Mouse (Mus musculus) forebrain, embryonic 10.5 days (tissue): ENCODE measurements around the gene Cd2. TPM values are rescaled to one million over a fixed set of nuclear protein-coding genes. Genes with fewer than 3 reads are reported as not detected.

Source experiments
- DNase-seq: peaks from one replicate; pipeline ENCODE4 v3.0.0-alpha.2; 2017; ENCODE audit warnings: low spot score; ENCODE audit errors: extremely low spot score
- H3K27ac ChIP-seq: fragments of 300-500 bp; sonication (generic); 2 replicates; pipeline ENCODE4 v1.5.1; 2016; ENCODE audit warnings: mild to moderate bottlenecking
- H3K27me3 ChIP-seq: fragments of 300-500 bp; sonication (generic); 2 replicates; pipeline ENCODE4 v1.6.1; 2016; ENCODE audit warnings: mild to moderate bottlenecking; ENCODE audit not compliant: poor library complexity, severe bottlenecking
- H3K36me3 ChIP-seq: fragments of 300-500 bp; sonication (generic); replicated peaks from 2 replicates; pipeline ENCODE4 v1.6.1; 2016; ENCODE audit warnings: mild to moderate bottlenecking, moderate library complexity
- H3K4me1 ChIP-seq: fragments of 300-500 bp; sonication (generic); 2 replicates; pipeline ENCODE4 v1.6.1; 2016
- H3K4me3 ChIP-seq: fragments of 300-500 bp; sonication (generic); 2 replicates; pipeline ENCODE4 v1.5.1; 2016; ENCODE audit warnings: mild to moderate bottlenecking, moderate library complexity
- H3K9me3 ChIP-seq: fragments of 300-500 bp; sonication (generic); 2 replicates; pipeline ENCODE4 v1.6.1; 2016; ENCODE audit warnings: mild to moderate bottlenecking, moderate library complexity
- WGBS: fragments of 180-500 bp; shearing (Covaris S2); methylation state at CpG from one replicate; pipeline ENCODE4 v1.1.7; 2016; 5-methylcytosine and 5-hydroxymethylcytosine counted together
- polyA plus RNA-seq: library from polyadenylated mRNA; unstranded; fragments of >200 nt; fragmentation: Nextera tagmentation; extraction: Ambion mirVana; gene quantifications from 2 replicates; pipeline ENCODE4 v1.2.1, GENCODE M21; 2016

Cd2 gene
- polyA plus RNA-seq, 1 experiment from 2014 or later = not detected

DNA sequence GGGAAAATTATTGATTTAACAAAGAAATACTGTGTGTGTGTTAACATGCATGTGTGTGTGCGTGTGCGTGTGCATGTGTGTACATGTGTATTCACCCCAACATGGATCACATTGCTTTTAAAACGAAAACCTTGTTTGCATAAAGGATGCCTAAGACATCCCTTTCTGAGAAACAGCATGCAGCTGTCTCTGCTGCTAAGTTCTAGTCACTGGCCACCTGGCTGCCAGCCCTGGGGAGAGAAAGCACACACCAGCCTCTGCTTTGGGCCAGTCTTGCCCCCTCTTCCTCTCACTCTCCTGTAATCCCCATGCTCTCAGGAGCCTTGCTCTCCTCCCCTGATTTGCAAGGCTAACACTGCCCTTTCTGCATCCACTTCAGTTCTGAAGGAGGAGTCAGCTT, 1.7 kb upstream of the Cd2 start:
- Histone ChIP-seq H3K27me3 (peaks cover under 1% of the 10 kb centered on the region; the same call in 1 of the 2 replicates), H3K36me3 (no peaks in the 10 kb centered on the region), H3K9me3 (no peaks in the 10 kb centered on the region), H3K27ac (no peak overlapping the region), H3K4me3 (no peak overlapping the region), H3K4me1 (no peaks in the 10 kb centered on the region)
- 88% methylated on average over 3 of the region's 3 CpGs for WGBS
- DNase-seq = no peak

DNA sequence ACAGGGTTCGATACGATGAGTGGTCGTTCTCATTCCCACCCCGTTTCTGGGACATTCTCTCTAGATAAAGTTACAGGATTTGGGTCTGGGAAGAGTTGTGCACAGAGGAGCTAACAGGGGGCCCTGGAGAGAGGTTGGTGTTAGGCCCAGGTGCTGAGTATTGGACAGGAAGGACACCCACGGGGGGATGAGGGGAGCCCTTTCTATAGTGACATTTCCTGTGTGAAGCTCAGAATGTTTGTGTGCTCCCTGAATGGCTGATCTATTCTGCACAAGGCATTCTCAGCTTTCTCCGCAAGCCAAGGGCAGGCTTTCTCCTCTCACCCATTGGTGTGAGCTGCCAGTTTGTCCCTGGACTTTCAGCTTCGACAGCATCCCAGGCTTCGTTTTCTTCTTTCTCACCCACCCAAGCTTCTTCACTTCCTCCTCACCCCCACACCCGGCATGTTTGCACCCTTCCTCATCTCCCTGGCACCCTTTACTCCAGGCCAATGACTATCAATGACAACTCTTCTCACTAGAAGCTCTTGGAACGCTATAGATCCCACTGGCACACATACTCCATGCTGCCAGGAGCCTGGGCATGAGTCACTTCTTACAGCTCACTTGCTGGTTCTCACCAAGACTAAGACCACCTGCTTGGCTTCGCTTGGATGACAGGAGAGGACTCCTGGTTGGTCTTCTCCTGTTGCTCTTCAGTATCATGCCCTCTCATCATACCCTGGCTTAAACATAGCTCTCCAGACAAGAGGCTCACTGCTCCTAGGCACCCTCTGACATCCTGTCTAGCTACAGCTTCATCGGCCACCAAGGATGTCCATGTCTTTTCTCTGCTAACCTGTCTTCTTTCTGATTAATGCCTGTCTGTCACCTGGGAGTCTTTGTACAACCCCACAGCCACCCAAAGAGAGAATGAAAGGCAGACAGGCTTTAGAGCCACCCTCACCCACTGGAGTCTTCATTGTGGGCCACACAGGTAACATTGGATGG, 1.1 kb downstream of the Cd2 start:
- no peaks in the 10 kb centered on the region for H3K9me3 ChIP-seq
- H3K4me1 ChIP-seq = no peaks in the 10 kb centered on the region
- no peak overlapping the region for H3K27ac ChIP-seq
- H3K4me3 ChIP-seq = no peak overlapping the region
- 90% methylated on average over 12 of the region's 12 CpGs for WGBS
- DNase-seq = no peak
- H3K27me3 ChIP-seq = no peaks in the 10 kb centered on the region
- H3K36me3 ChIP-seq = no peaks in the 10 kb centered on the region

DNA sequence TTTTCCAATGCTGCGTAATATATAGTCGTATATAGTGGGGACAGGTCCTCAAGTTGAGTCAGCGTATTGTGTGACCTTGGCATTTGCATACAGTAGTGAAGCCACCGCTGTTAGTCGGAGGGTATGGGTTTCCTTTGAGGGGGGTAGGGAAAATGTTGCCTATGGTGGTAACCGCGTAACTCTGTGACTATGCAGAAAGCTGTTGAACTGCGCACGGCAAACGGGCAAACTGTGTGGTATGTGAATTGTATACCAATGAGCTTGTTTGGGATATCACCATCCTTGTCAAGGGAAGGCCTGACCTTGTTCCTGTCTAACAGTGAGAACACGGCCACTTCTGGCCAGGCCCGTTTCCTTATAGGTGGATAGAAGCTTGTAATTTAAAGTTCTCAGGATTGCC, 1.9 kb downstream of the Cd2 start:
- Histone ChIP-seq H3K27ac (no peak overlapping the region), H3K4me1 (peaks cover 6% of the 10 kb centered on the region), H3K27me3 (no peaks in the 10 kb centered on the region), H3K4me3 (no peak overlapping the region), H3K36me3 (no peaks in the 10 kb centered on the region), H3K9me3 (no peaks in the 10 kb centered on the region)
- no peak for DNase-seq
- WGBS = 96% methylated on average over 12 of the region's 12 CpGs

DNA sequence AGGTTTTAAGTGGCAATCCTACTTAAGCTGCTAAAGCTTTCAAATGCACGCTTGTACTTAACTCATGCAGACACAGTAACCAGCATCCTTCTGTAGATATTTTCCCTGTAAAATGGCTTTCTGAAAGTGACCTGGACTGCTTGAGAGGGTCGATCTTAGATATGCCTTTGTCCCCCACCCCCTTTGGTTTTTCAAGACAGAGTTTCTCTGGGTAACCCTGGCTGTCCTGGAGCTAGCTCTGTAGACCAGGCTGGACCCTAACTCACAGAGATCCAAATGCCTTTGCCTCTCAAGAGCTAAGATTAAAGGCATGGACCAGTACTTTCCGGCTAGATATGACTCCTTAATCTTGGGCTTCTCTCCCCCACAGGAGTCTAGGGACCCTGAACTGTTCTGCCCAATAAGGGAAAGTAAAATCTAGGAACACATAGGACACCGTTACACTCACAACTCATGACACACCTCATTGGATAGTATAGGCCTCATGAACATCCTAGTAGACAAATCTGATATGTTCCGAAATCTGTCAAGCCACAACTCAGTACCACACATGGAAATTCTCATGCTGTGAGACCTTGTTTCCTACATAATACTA, 2.6 kb downstream of the Cd2 start:
- Histone ChIP-seq H3K4me3 (no peak overlapping the region), H3K9me3 (no peaks in the 10 kb centered on the region), H3K27me3 (no peaks in the 10 kb centered on the region), H3K27ac (no peak overlapping the region), H3K36me3 (no peaks in the 10 kb centered on the region), H3K4me1 (peaks cover 12% of the 10 kb centered on the region)
- WGBS = 92% methylated on average over 5 of the region's 5 CpGs
- no peak for DNase-seq

DNA sequence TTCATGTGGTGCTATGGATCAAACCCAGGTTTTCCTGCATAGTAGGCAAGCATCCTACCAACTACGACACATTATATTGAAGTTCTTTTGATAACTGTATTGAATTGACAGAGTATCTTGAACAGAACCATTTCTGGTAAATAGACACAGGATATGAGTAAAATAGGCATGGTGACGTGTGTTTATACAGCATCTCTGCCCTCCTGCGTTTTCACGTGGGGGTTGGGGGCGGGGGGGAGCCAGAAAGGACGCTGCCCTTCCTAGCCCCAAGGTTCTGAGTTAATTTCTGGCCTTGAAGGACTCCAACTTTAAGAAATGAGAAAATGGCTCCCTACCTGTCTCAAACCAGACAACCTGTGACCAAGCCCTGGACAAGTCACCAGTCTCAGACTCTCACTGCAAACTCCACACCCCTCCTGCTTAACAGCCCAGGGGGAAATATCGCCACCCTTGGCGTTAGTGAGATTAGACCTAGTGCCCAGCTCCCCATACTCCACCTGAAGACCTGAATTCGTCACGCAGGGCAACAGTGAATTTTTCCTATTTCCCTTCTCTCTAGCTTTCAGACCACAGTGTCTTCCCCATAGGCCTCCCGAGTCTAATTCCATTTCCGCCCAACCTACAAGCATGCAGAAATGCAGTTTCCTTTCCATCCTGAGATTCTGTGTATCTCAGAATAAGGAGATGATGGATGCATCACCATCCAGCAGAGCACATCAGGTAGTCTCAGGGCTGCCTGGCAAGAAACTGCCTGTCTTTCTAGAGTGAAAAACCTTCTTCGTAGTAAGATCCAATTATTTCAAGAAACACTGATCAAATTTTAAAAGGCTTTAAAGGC, 3.7 kb downstream of the Cd2 start:
- WGBS = 91% methylated on average over 13 of the region's 13 CpGs
- no peak overlapping the region for H3K27ac ChIP-seq
- H3K4me1 ChIP-seq = peaks cover 17% of the 10 kb centered on the region
- H3K4me3 ChIP-seq = no peak overlapping the region
- no peaks in the 10 kb centered on the region for H3K27me3 ChIP-seq
- no peaks in the 10 kb centered on the region for H3K9me3 ChIP-seq
- DNase-seq = no peak
- no peaks in the 10 kb centered on the region for H3K36me3 ChIP-seq

DNA sequence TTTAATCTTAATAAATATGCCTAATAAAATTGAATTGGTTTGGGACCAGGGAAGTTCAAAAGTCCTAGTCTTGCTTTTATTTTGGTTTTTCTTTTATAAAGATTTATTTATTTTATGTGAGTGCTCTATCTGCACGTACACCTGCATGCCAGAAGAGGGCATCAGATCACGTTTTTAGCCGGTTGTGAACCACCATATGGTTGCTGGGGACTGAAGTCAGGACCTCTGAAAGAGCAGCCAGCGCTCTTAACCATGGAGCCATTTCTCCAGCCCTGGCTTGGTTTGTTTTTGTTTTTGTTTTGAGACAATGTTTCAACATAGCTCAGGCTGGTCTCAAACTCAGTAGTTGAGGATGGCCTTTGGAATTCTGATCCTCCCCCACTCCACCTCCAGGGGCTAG, 4.3 kb downstream of the Cd2 start:
- Histone ChIP-seq H3K27me3 (no peaks in the 10 kb centered on the region), H3K36me3 (no peaks in the 10 kb centered on the region), H3K9me3 (no peaks in the 10 kb centered on the region), H3K27ac (no peak overlapping the region), H3K4me1 (peaks cover 17% of the 10 kb centered on the region), H3K4me3 (no peak overlapping the region)
- 80% methylated on average over 4 of the region's 4 CpGs for WGBS
- DNase-seq = no peak

DNA sequence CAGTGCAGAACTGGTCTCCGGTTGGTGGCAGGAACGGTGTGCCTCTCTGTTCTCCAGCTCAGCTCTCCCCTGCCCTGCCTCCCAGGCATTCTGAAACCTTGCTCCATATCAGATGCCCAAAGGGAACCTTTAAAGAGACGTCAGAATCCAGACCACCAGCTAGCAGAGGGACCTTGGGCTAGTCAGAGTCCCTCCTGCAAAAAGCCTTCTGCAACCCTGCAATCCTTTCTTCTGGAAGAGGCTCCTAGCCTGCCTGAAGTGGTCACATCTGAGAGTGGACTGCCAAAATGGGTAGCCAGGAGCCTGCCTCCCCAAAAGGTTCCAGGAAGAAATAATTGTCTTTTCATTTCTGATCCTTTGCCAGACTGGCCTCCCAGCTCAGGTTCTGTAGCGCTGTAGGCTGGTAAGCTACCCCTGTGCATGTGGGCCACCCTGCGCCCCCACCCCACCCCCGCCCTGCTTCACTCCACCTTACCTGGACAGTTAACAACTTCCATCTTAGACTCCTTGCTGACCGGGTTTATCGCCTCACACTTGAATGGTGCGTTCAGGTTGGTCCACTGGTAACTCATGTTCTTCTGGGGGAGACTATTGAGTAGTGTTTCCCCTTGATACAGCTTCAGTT, 5.1 kb downstream of the Cd2 start:
- DNase-seq = no peak
- no peaks in the 10 kb centered on the region for H3K36me3 ChIP-seq
- no peaks in the 10 kb centered on the region for H3K9me3 ChIP-seq
- H3K27ac ChIP-seq = peak overlapping the region; percentile 1; the same call in 1 of the 2 replicates
- H3K4me3 ChIP-seq = no peak overlapping the region
- H3K27me3 ChIP-seq = no peaks in the 10 kb centered on the region
- 88% methylated on average over 9 of the region's 9 CpGs for WGBS
- peaks cover 17% of the 10 kb centered on the region for H3K4me1 ChIP-seq

DNA sequence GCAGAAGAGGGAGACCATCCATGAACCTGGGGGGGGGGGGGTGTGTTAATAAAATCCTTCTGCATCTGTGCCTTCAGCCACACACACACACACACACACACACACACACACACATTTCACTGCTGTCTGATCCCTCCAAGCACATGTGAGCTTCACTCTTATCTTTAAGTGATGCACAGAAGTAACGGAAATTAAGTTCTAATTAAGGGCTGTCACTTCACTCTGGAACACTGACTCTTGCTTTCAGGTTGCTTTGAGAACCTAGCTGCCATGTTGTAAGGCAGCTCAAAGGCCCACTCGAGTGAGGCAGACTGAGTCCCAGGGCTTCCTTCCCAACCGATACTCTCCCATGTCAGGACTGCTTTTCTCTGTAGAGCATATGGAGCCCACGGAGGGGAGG, 5.9 kb downstream of the Cd2 start:
- H3K27ac ChIP-seq = peak overlapping the region; percentile 1; the same call in 1 of the 2 replicates
- peaks cover 17% of the 10 kb centered on the region for H3K4me1 ChIP-seq
- 77% methylated on average over 4 of the region's 4 CpGs for WGBS
- DNase-seq = no peak
- H3K27me3 ChIP-seq = no peaks in the 10 kb centered on the region
- no peaks in the 10 kb centered on the region for H3K9me3 ChIP-seq
- no peaks in the 10 kb centered on the region for H3K36me3 ChIP-seq
- H3K4me3 ChIP-seq = no peak overlapping the region

DNA sequence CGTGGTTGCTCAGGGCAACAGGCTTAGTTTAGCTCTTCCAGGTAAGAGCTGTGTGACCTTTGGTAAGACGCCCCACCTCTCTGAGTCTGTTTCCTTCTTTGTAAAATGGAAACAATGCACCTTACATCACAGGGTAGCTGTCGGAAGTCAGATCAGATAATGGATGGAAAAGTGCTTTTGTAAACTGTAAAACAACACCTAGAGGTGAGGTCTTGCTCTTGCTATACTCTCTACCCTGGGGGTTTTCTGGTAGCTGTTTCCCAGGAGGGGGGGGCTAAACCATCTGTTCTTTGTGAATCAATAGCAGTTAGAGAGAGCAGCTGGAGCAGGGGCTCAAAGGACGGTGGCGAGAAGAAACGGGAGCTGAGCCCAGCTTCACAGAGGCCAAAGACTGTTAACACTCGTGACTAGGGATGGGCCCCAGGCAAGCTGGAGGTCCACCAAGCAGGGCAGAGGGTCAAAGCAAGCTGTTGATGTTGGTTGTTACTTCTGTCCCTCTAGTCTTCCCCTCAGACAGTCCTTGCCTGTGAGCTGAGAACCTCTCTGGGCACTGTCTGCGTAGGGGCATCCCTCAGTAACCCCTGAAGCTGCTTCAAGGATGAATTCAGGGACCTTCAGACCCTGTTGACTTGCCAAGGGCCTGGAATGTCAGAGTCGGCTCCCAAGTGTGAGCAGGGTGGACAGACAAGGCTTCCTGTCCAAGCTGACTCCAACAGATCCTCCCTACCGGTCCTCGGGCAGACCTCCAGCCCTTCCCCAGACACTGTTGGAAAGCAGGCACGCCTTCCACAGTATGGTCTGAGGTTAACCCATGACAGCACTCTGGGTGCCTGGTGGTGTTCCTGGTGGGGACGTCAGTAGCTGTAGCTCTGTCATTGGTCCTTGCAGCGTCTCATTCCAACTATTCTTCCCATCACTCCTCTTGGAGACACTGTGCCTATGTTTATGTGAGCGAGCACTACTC, 7.1 kb downstream of the Cd2 start:
- Histone ChIP-seq H3K27ac (peak overlapping the region; percentile 51), H3K27me3 (no peaks in the 10 kb centered on the region), H3K36me3 (no peaks in the 10 kb centered on the region), H3K4me3 (no peak overlapping the region), H3K4me1 (peaks cover 17% of the 10 kb centered on the region), H3K9me3 (no peaks in the 10 kb centered on the region)
- 69% methylated on average over 15 of the region's 15 CpGs for WGBS
- no peak for DNase-seq

DNA sequence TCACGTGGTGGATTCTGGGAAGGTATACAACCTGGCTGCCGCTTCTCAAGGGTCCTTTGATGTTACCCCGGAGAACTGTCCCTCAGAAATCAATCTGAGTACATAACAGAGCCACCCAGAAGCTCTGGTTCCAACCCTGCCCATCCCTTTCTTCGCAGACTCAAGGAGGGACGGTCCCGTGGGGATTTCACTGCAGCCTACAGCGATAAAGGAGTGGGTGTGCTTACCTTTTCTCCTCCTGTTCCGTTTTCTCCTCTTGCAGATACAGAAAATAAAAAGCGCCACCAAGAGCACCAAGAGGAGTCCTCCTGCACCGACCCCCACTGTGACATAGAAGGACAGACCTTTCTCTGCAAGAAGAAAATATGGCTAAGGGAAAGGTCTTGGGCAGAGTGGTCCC, 8.2 kb downstream of the Cd2 start:
- DNase-seq = no peak
- 84% methylated on average over 10 of the region's 10 CpGs for WGBS
- Histone ChIP-seq H3K36me3 (no peaks in the 10 kb centered on the region), H3K9me3 (no peaks in the 10 kb centered on the region), H3K27ac (no peak overlapping the region), H3K4me1 (peaks cover 17% of the 10 kb centered on the region), H3K27me3 (no peaks in the 10 kb centered on the region), H3K4me3 (no peak overlapping the region)

DNA sequence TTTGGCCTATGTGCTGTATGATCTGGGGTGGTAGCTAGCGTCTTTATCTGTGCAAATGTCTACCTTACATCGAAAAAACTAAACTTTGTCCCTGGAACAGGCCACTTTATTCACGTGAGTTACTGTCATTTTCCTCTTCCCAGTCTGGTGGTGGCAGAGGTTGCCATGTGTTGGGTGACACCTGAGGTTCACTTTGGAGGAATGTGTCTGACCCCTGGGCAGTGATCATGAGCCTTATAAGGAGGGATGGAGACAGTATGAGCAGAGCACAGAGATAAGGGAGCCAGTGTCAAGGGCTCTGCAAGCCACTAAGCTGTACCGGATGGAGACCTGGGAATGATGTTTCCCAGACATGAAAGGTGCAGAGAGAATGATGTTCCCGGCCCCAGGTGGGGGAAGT, 9.3 kb downstream of the Cd2 start:
- no peaks in the 10 kb centered on the region for H3K9me3 ChIP-seq
- no peaks in the 10 kb centered on the region for H3K27me3 ChIP-seq
- H3K36me3 ChIP-seq = no peaks in the 10 kb centered on the region
- peaks cover 17% of the 10 kb centered on the region for H3K4me1 ChIP-seq
- no peak overlapping the region for H3K4me3 ChIP-seq
- no peak overlapping the region for H3K27ac ChIP-seq
- DNase-seq = no peak
- WGBS = 89% methylated on average over 5 of the region's 5 CpGs
